ENCODE assay signal across 22 mouse cellular contexts in genomic region chr2:128433553-128434081, GRCm38 (mm10).
DNase-seq lines count a peak whose midpoint lies in the region; ATAC-seq lines count a peak whose summit lies in the region.
"Had no signal": no experiment of that assay in that cellular context is flagged by ENCODE, and none has a peak within 500 bp of the region (broad histone marks: within the 10 kb centered on the region; RNA-seq: fewer than 3 reads in every experiment).

No protein-coding gene starts in this region.

- peak; percentile 62 for DNase-seq in midbrain, embryonic 11.5 days (ENCODE audit: low spot score, missing footprints)
- no peak for DNase-seq in midbrain, embryonic 10.5 days (ENCODE audit: low spot score)
- peak; percentile 52 for DNase-seq in Muller cell, postnatal 12 days (ENCODE audit: inconsistent ontology term)
- DNase-seq in T-cell, adult 2 months (ENCODE audit: low spot score), result no peak
- DNase-seq in lung, adult 18-20 months, result no peak
- DNase-seq: adrenal gland, adult 8-10 months; adrenal gland, postnatal 14 days; adrenal gland, postnatal 36 days; cerebellum, adult 11-12 months; cerebellum, adult 2 months; cerebellum, adult 9-10 months; cerebellum, postnatal 10 days; cerebellum, postnatal 25 days had no signal

- H3K36me3 ChIP-seq in midbrain, embryonic 11.5 days (ENCODE audit: control insufficient read depth, insufficient read depth, low read length), result no peaks in the 10 kb centered on the region
- no peaks in the 10 kb centered on the region for H3K36me3 ChIP-seq in midbrain, embryonic 10.5 days
- H3K36me3 ChIP-seq: embryonic facial prominence, embryonic 13.5 days; embryonic facial prominence, embryonic 15.5 days; forebrain, embryonic 10.5 days; forebrain, embryonic 12.5 days; G1E had no signal

- no peak overlapping the region for H3K27ac ChIP-seq in midbrain, embryonic 11.5 days (ENCODE audit: low read depth, low read length)
- H3K27ac ChIP-seq in midbrain, embryonic 10.5 days (replicated peaks), result no peak overlapping the region
- H3K27ac ChIP-seq: embryonic facial prominence, embryonic 13.5 days; embryonic facial prominence, embryonic 15.5 days; forebrain, embryonic 10.5 days; forebrain, embryonic 12.5 days had no signal

- ATAC-seq in midbrain, embryonic 11.5 days (ENCODE audit: low FRiP score), result no peak
- ATAC-seq: activated CD4-positive, CD25-positive, alpha-beta regulatory T cell, adult 4 months; forebrain, embryonic 14.5 days; forebrain, embryonic 16.5 days had no signal

- WGBS in midbrain, embryonic 11.5 days, result 88% methylated on average over 9 of the region's 9 CpGs
- WGBS in midbrain, embryonic 10.5 days, result 88% methylated on average over 9 of the region's 9 CpGs

- H3K9me3 ChIP-seq in midbrain, embryonic 11.5 days (ENCODE audit: control insufficient read depth, low read length), result no peaks in the 10 kb centered on the region
- H3K9me3 ChIP-seq in midbrain, embryonic 10.5 days (replicated peaks), result no peaks in the 10 kb centered on the region
- H3K9me3 ChIP-seq: embryonic facial prominence, embryonic 13.5 days; embryonic facial prominence, embryonic 15.5 days; forebrain, embryonic 10.5 days; forebrain, embryonic 12.5 days; G1E had no signal

- H3K4me3 ChIP-seq in midbrain, embryonic 11.5 days (ENCODE audit: low read depth, low read length), result no peak overlapping the region
- no peak overlapping the region for H3K4me3 ChIP-seq in midbrain, embryonic 10.5 days
- H3K4me3 ChIP-seq: embryonic facial prominence, embryonic 13.5 days; embryonic facial prominence, embryonic 15.5 days; erythroblast, embryonic 14.5 days; forebrain, embryonic 10.5 days; forebrain, embryonic 12.5 days had no signal

- no peak overlapping the region for H3K9ac ChIP-seq in midbrain, embryonic 11.5 days (ENCODE audit: low read length)
- H3K9ac ChIP-seq: embryonic facial prominence, embryonic 13.5 days; embryonic facial prominence, embryonic 15.5 days; forebrain, embryonic 12.5 days had no signal

- no peaks in the 10 kb centered on the region for H3K27me3 ChIP-seq in midbrain, embryonic 11.5 days (ENCODE audit: control insufficient read depth, insufficient read depth, low read length)
- H3K27me3 ChIP-seq in midbrain, embryonic 10.5 days (ENCODE audit: low read depth, poor library complexity, severe bottlenecking), result no peaks in the 10 kb centered on the region
- H3K27me3 ChIP-seq: embryonic facial prominence, embryonic 13.5 days; embryonic facial prominence, embryonic 15.5 days; forebrain, embryonic 12.5 days had no signal

- no peak overlapping the region for H3K4me2 ChIP-seq in midbrain, embryonic 11.5 days
- H3K4me2 ChIP-seq: embryonic facial prominence, embryonic 13.5 days; embryonic facial prominence, embryonic 15.5 days; forebrain, embryonic 12.5 days had no signal

- no peaks in the 10 kb centered on the region for H3K4me1 ChIP-seq in midbrain, embryonic 11.5 days (ENCODE audit: control insufficient read depth, insufficient read depth, low read length)
- H3K4me1 ChIP-seq in midbrain, embryonic 10.5 days, result peaks cover 26% of the 10 kb centered on the region

Comparison
In these comparisons a context has a peak if more than half of its experiments do, and no peak if none do; other contexts are left out.
1. DNase-seq: peak in midbrain, embryonic 11.5 days (single experiment) and Muller cell, postnatal 12 days (single experiment); none in midbrain, embryonic 10.5 days (single experiment), T-cell, adult 2 months (single experiment) and lung, adult 18-20 months (0 of 2).